Mouse (Mus musculus): ENCODE data around the gene Tmem132d.
"Not testable (repeated sequence)": the region's sequence is repeated elsewhere in the genome, so short reads cannot be mapped to it uniquely, and the experiment has no call there.

Tmem132d gene

GRCm38 (mm10) chr5:128099439-128099838 is 333.4 kb downstream of the Tmem132d start:
- no peak for DNase-seq (ENCODE audit: low spot score)

DNA sequence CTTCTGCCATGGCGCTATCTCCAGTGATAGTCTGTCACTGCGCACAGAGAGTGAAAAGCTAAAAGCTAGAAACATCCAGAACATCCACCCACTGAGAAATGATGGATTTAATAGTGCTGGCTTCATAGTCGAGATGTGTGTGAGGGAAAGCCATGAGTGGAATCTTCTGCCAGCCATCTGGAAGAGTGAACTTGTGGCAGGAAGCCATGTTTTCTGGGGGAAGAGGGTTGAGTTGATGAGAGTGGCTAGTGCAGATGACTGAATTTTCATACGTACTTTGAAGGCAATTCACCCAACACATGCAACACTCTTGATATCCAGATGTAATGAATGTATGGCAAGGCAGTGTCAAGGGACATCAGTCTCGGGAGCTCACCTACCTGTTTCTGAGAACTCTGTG is 342.3 kb downstream of the Tmem132d start:
- no peak for DNase-seq (ENCODE audit: low spot score)

DNA sequence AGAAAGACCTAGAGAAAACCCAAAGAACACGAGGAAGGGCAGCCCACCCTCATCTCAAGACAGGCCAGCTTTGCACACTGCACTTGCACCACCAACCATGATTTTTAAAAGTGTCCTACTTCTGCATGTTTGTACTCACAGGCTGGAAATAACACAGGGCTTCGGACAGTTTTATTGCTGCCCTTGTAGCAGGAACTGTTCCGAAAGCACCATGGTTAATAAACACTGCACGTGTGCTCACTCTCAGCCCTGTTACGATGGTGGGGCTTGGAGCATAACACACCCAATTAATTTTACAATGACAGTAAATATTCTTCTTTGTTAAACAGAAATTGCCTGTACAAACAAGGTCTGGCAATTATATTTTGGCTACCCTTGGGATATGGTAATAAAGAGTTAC is 357.4 kb downstream of the Tmem132d start:
- no peak for DNase-seq (ENCODE audit: low spot score)

DNA sequence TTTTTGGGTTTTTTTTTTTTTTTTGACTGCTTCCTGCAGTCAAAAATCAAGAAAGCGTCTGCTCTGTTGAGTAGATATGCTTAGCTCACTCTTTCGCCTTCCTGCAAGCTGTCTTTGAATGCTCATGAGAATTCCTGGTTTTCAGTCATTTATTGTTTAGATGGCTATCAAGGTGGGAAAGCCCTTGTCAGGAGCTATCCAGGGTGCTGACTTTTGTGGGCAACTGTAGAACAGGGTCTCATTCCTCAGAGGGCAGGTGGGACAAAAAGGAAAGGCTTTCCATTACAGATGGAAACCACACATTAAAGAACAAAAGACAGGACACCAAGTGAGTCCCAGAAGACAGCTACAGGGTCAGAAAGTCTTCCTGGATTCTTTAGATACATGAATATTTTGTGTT is 360.3 kb downstream of the Tmem132d start:
- no peak for DNase-seq (ENCODE audit: low spot score)

- DNase-seq (ENCODE audit: low spot score): no peak
These were observed 391.1 kb downstream of the Tmem132d start for GRCm38 (mm10) chr5:128041781-128042180.

GRCm38 (mm10) chr5:128040036-128040435 is 392.8 kb downstream of the Tmem132d start:
- DNase-seq (ENCODE audit: low spot score): no peak

DNA sequence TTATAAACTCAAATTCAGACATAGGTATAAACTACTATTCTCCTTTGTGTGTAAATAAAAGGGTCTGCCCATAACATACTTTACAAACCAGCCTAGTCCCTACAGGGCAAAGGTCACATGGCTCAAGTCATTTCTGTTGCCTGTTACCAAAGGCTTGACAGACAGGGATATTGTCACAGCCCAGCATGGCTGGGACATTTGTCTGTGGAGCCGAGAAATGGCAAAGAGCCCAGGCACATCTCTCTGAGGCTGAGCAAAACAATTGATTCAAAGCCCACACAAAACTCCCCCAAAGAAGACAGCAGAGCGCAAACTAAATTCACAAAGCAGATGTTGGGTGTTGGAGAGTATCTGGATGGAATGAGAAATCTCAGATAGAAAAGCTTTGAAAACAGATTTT is 405.8 kb downstream of the Tmem132d start:
- DNase-seq (ENCODE audit: low spot score): no peak

- DNase-seq (ENCODE audit: low spot score): no peak
These were observed 428.2 kb downstream of the Tmem132d start for GRCm38 (mm10) chr5:128004666-128005065.

GRCm38 (mm10) chr5:127996526-127997245 is 436.2 kb downstream of the Tmem132d start:
- DNase-seq (ENCODE audit: low spot score): no peak

DNA sequence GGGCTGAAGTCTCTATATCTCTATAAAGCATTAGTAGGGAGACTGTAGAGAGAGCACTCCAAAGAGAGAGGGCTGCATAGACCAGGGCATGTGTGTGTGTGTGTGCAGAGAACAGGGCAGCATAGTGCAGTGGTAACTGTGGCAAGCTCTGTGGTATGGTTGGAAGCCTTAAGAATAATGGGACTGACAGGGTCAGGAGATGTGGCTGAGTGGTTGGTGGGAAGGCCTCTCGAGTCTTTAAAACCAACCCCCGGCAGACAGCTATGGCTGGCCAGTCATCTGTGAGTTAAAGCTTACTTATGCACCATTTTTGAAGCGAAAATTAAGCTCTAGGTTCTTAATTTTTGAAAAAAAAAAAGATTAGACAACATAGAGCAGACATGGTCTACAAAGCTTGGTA is 439.4 kb downstream of the Tmem132d start:
- DNase-seq (ENCODE audit: low spot score): no peak

DNA sequence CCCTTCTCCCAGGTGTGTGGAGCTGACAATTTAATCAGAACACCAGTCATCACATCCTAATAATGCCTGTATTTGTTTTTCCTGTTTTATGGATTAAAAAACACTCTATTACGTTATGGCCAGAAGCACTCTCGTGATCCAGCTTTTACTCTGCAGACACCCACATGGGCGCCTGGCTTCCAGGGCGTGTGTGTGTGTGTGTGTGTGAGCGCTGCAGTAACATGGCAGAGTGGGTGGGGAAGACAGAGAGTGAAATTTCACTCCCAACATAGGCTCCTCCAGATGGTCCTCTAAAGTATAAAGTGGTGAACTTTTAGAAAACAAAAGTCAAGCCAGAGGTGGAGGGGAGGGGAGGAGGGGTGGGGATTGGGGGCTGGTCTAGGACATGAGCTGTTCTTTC is 442.1 kb downstream of the Tmem132d start:
- DNase-seq (ENCODE audit: low spot score): no peak

- not testable (repeated sequence) for DNase-seq (ENCODE audit: low spot score)
These were observed 452.9 kb downstream of the Tmem132d start for GRCm38 (mm10) chr5:127980003-127980358.

GRCm38 (mm10) chr5:127979329-127980002 is 453.4 kb downstream of the Tmem132d start:
- DNase-seq (ENCODE audit: low spot score): no peak

DNA sequence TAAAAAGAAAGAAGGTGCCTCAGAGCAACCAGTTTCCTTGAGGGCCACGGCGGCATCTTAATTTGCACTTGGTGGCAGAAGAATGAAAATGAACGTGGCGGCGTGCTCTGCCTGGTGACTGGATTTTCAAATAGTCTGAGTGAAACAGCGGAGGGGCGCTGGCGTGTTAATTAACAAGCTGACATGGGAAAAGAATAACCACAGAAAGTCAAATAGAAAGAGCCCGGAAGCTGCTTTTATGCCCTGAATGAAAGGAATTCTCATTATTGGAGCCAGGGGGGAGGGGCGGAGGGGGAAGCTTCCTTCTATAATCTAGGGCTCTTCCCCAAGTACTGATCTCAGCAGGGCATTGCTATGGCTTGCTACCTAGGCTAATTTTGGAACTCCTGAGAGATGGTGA is 456.2 kb downstream of the Tmem132d start:
- DNase-seq (ENCODE audit: low spot score): no peak

GRCm38 (mm10) chr5:127965700-127966099 is 467.2 kb downstream of the Tmem132d start:
- no peak for DNase-seq (ENCODE audit: low spot score)

- no peak for DNase-seq (ENCODE audit: low spot score)
These were observed 470.2 kb downstream of the Tmem132d start for GRCm38 (mm10) chr5:127962656-127963055.

DNA sequence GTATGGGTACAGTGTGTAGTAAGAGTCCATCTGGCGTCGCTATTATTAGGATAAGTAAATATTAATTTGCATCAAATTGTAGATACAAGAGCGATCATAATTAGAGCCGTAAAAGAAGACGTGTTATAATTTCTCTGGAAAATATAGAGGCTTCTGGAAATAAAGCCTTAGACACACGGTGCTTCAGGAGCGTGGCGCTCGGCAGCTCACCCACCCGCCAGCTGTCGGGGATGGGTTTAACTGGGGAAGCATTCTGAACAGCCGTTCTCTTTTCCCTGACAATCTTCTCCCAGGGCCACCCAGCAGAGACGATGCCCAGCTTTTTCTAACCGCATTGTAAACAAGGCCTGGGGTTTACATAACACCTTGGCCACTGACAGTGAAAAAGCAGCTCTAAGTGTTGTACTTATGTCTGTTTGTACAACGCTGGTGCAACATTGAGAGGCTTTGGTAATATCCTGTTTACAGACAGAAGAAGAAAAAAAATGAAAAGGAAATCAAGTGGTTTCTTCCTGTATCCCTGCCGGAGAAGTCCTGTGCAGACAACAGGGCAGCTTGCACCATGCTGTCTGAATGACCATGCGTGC is 476.3 kb downstream of the Tmem132d start:
- peak; percentile 68 for DNase-seq (ENCODE audit: low spot score)

DNA sequence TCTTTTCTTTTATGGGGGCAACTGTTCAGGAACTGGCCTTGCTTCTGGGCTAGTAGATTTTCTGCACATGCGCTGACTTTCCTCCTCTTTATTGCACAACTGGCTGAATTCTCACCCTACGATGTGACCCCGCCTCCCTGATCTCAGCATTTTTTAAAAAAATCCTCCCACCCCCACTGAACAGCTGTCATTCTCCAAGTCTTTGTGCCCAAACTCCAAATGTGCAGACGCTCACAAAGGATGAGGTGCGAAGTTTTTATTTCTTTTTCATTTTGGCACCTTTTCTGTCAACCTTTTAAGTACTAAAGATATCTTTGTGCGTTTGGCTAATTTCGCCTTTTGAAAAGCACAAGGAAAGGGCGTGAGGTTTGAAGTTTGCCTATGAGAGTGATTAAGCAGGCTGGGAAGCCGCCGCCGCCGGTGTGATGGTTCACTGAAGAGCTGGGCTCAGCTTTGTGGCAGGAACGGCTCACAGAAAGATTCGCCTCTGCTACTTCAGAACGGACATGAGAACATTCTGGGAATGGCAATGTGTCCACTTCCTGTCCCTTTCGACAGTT is 478.6 kb downstream of the Tmem132d start:
- DNase-seq (ENCODE audit: low spot score): peak; percentile 14

DNA sequence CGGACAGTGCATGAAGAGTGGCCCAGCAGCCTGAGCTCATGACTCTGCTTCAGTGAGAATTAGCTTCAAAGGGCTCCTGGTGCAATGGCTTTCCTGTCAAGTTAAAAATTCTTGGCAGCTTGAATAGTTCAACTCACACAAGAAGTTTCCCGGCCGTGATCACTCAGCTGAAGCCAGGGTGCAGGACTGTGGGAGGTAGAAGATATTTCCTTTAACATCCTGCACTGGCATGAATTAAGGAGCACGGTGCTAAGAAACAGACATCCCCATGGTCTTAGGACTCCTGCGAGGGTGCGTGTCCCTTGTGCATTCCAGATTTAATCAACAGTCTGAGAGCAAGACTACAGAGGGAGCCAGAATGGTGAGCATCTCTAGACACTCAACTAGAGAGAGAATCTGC is 480.1 kb downstream of the Tmem132d start:
- DNase-seq (ENCODE audit: low spot score): no peak

GRCm38 (mm10) chr5:127950574-127950973 is 482.3 kb downstream of the Tmem132d start:
- no peak for DNase-seq (ENCODE audit: low spot score)

DNA sequence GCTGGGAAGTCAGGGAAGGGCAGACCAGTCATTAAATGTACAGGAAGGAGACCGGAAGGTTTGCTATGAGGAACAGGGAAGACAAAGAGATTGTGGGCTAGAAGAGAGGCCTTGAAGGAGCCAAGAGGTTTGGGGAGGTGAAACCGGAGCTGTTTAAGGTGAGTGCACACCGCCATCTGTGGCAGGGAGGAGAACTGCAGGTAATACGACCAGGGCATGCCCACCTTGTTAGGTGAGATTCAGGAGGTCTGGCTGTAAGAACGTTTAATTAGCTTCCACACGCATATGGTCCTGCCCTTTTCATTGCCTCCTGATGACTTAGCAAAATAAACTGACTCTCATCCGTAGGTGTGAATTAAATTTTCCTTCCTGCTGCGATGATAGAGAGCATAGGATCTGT is 485.6 kb downstream of the Tmem132d start:
- DNase-seq (ENCODE audit: low spot score): no peak

- not testable (repeated sequence) for DNase-seq (ENCODE audit: low spot score)
These were observed 490.7 kb downstream of the Tmem132d start for GRCm38 (mm10) chr5:127942171-127942570.

- DNase-seq (ENCODE audit: low spot score): no peak
These were observed 495.0 kb downstream of the Tmem132d start for GRCm38 (mm10) chr5:127937914-127938313.

Measured in lung, postnatal 25 days (tissue).